Mouse (Mus musculus) limb, embryonic 12.5 days (tissue): ENCODE results near the gene Bdkrb2. TPM values are rescaled to one million over a fixed set of nuclear protein-coding genes. Genes with fewer than 3 reads are reported as not detected.

ENCODE experiments used
- ATAC-seq: fragments of 200-750 bp; cut with Nextera tagmentation; 2 replicates; pipeline ENCODE4 v1.8.0; 2017; ENCODE audit warnings: low read depth, moderate TSS enrichment; ENCODE audit not compliant: insufficient number of reproducible peaks, insufficient read depth, low FRiP score, low TSS enrichment
- H3K27ac ChIP-seq: fragments of 300-500 bp; sonication (generic); 2 replicates; pipeline ENCODE4 v1.5.1; 2016; ENCODE audit warnings: mild to moderate bottlenecking, moderate library complexity
- H3K27me3 ChIP-seq: fragments of 300-500 bp; sonication (generic); 2 replicates; pipeline ENCODE4 v1.6.1; 2016; ENCODE audit warnings: mild to moderate bottlenecking, moderate library complexity
- H3K36me3 ChIP-seq: fragments of 300-500 bp; sonication (generic); 2 replicates; pipeline ENCODE4 v1.6.1; 2016; ENCODE audit warnings: mild to moderate bottlenecking, moderate library complexity
- H3K4me1 ChIP-seq: fragments of 300-500 bp; sonication (generic); replicated peaks from 2 replicates; pipeline ENCODE4 v1.6.1; 2016
- H3K4me2 ChIP-seq: fragments of 300-500 bp; sonication (generic); 2 replicates; pipeline ENCODE4 v1.6.1; 2016; ENCODE audit warnings: mild to moderate bottlenecking, moderate library complexity
- H3K4me3 ChIP-seq: fragments of 300-500 bp; sonication (generic); replicated peaks from 2 replicates; pipeline ENCODE4 v1.5.1; 2016; ENCODE audit warnings: mild to moderate bottlenecking
- H3K9ac ChIP-seq: fragments of 300-500 bp; sonication (generic); replicated peaks from 2 replicates; pipeline ENCODE4 v1.6.1; 2016; ENCODE audit warnings: mild to moderate bottlenecking, moderate library complexity
- H3K9me3 ChIP-seq: fragments of 300-500 bp; sonication (generic); 2 replicates; pipeline ENCODE4 v1.6.1; 2016; ENCODE audit warnings: mild to moderate bottlenecking, moderate library complexity
- WGBS: fragments of 180-500 bp; shearing (Covaris S2); methylation state at CpG from one replicate; pipeline ENCODE4 v1.1.7; 2016; 5-methylcytosine and 5-hydroxymethylcytosine counted together
- polyA plus RNA-seq: library from polyadenylated mRNA; unstranded; fragments of >200 nt; fragmentation: Nextera tagmentation; extraction: Ambion mirVana; gene quantifications from 2 replicates; pipeline ENCODE4 v1.2.1, GENCODE M21; 2016

Gene Bdkrb2
- polyA plus RNA-seq, 1 experiment from 2014 or later, result 1.5 TPM

DNA sequence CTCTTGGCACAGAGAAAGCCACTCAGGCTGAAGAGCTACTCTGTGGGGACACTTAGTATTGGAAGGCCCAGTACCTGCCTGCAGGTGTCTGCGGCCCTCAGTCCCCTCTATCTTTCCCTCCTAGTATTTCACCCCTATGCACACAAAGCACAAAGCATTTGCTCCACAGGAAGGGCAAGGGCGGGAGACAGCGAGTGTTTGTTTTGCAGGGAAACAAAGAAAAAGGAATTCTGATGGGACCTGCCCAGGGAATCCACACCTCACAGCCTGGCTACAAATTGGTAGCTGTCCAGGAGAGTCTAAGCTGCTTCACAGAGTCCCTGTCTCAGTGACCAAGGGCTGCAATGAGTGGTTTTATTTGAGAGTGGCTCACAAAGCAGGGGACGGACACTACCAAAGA, 30.4 kb downstream of the Bdkrb2 start:
- Histone ChIP-seq H3K9me3 (no peaks in the 10 kb centered on the region), H3K4me3 (no peak overlapping the region), H3K27me3 (no peaks in the 10 kb centered on the region), H3K4me1 (no peaks in the 10 kb centered on the region), H3K9ac (no peak overlapping the region), H3K36me3 (no peaks in the 10 kb centered on the region), H3K4me2 (no peak overlapping the region), H3K27ac (no peak overlapping the region)
- 75% methylated on average over 4 of the region's 4 CpGs for WGBS
- ATAC-seq, result no peak

DNA sequence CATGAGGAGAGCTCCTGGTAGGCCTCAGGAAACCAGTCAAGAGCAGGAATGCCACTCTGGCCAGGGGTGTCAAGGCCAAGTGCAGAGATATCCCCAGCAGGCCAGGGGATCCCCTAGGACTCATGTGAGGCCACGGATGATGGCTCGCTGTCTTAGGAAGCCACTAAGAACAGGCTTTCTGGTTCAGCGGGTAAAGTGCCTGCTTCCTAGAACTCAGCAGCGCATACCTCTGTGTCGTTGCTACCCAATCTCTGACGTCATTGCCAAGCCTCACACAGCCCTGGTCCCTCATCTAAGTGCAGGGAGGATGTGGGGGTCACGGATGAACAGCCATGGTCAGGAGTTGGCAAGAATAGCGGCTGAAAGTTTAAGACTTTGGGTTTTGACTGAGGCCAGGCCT, 34.1 kb downstream of the Bdkrb2 start:
- Histone ChIP-seq H3K4me1 (peaks cover 5% of the 10 kb centered on the region; the same call in 1 of the 2 replicates), H3K27ac (no peak overlapping the region), H3K36me3 (no peaks in the 10 kb centered on the region), H3K9me3 (no peaks in the 10 kb centered on the region), H3K4me2 (no peak overlapping the region), H3K9ac (no peak overlapping the region), H3K27me3 (no peaks in the 10 kb centered on the region), H3K4me3 (no peak overlapping the region)
- WGBS, result 88% methylated on average over 8 of the region's 8 CpGs
- ATAC-seq, result no peak

DNA sequence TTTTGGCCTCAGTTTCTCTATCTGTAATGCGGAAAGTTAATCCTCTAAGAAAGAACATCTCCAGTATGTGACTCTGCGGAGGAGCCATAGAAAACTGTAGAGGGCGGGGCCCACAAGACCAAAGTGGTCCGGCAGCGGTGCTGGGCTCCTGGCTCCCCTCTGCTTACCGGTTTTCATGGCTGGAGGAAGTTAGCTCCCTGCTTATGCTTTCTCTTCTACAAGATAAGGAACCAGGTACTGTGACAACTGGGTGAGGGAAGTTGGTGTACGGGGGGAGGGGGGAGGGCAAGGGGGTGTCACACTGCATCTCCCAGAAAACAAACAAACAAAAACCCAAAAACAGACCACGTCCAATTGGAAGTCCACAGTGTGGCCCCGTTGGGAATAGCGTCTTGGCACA, 35.5 kb downstream of the Bdkrb2 start:
- H3K9me3 ChIP-seq, result no peaks in the 10 kb centered on the region
- H3K4me3 ChIP-seq, result no peak overlapping the region
- no peak overlapping the region for H3K9ac ChIP-seq
- no peak for ATAC-seq
- H3K27ac ChIP-seq, result no peak overlapping the region
- H3K4me2 ChIP-seq, result no peak overlapping the region
- H3K4me1 ChIP-seq, result peaks cover 5% of the 10 kb centered on the region; the same call in 1 of the 2 replicates
- no peaks in the 10 kb centered on the region for H3K36me3 ChIP-seq
- H3K27me3 ChIP-seq, result no peaks in the 10 kb centered on the region
- WGBS, result 86% methylated on average over 10 of the region's 10 CpGs

DNA sequence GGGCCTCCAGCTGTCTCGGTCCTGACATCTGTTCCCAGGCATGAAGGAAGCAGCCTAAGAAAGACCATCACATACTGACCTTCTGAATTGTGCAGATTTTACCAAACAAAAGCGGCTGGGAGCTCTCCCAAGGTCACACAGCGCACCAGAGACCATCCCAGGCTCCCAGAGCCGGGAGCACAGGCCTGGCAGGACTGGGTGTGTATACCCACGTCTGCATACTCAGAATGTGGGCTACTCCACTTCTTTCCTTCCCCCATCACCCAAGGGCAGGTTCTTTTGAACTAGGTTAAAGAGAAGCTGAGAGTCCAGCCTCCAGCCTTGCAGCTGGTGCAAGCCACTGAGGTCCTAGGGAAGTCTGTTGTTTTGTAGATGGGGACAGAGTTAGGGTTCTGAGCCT, 36.1 kb downstream of the Bdkrb2 start:
- Histone ChIP-seq H3K4me3 (no peak overlapping the region), H3K9ac (no peak overlapping the region), H3K27me3 (no peaks in the 10 kb centered on the region), H3K4me1 (peaks cover 5% of the 10 kb centered on the region; the same call in 1 of the 2 replicates), H3K4me2 (no peak overlapping the region), H3K36me3 (no peaks in the 10 kb centered on the region), H3K27ac (no peak overlapping the region), H3K9me3 (no peaks in the 10 kb centered on the region)
- WGBS, result 70% methylated on average over 5 of the region's 5 CpGs
- ATAC-seq, result no peak

DNA sequence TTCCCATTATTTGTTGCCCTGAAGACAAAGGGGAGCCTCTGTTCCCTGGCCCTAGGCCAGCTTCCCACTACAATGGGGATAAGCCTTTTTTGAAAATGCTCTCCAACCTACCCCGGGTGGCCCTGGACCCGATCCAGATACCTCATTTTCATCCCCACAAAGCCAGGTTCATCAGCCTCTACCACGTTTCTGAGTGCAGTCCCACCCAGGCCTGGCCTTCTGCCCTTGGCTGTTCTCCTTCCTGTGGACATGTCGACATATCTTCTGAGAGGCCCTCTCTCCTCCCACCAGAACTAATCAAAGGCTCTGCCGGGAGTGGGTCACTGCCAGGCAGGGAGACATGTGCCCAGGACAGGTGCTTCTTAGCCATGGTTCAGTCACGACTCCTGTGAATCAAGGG, 38.6 kb downstream of the Bdkrb2 start:
- H3K4me1 ChIP-seq, result peaks cover 16% of the 10 kb centered on the region
- WGBS, result 78% methylated on average over 6 of the region's 6 CpGs
- no peaks in the 10 kb centered on the region for H3K36me3 ChIP-seq
- no peaks in the 10 kb centered on the region for H3K27me3 ChIP-seq
- no peaks in the 10 kb centered on the region for H3K9me3 ChIP-seq
- no peak overlapping the region for H3K9ac ChIP-seq
- no peak overlapping the region for H3K27ac ChIP-seq
- no peak for ATAC-seq
- H3K4me2 ChIP-seq, result no peak overlapping the region
- no peak overlapping the region for H3K4me3 ChIP-seq

DNA sequence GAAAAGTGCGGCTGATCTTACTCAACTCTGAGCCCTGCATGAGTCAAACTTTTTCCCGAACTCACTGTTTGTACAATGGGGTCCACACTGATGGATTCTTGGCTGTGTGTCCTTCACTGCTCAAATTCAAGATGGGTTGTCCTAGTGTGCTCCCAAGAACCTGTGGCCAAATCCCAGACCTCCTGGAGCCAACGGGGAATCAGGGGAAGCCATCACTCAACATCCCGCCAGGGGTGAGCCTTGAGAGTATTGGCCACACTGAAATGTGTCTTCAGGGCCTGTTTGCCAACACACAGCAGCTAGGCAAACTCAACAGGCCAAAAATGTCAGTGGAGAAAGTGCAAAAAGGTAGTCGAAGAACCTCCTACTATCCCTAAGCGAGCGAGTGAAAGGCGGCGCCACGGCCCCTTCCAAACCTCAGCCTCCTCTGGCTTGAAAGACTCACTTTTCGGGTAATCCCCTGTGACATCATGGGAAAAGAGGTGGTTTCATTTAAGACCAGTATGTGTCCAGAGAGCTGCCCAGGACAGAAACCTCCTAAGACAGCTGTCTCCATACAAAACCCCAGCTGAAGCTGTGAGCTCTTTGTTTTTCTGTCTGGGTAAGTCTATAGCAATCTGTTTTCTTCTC, 39.7 kb downstream of the Bdkrb2 start, which contains the start of gene Bdkrb1:
Bdkrb1 (plus strand) TSS at position 505 of the 630 bp plus-strand sequence.
- no peak within 1 kb of the TSS for H3K27ac ChIP-seq
- peaks cover 16% of the 10 kb centered on the region for H3K4me1 ChIP-seq
- H3K9ac ChIP-seq, result no peak within 1 kb of the TSS
- 91% methylated on average over 11 of the region's 11 CpGs for WGBS
- ATAC-seq, result no peak
- no peaks in the 10 kb centered on the region for H3K27me3 ChIP-seq
- no peak within 1 kb of the TSS for H3K4me2 ChIP-seq
- no peaks in the 10 kb centered on the region for H3K9me3 ChIP-seq
- H3K4me3 ChIP-seq, result no peak within 1 kb of the TSS
- no peaks in the 10 kb centered on the region for H3K36me3 ChIP-seq

DNA sequence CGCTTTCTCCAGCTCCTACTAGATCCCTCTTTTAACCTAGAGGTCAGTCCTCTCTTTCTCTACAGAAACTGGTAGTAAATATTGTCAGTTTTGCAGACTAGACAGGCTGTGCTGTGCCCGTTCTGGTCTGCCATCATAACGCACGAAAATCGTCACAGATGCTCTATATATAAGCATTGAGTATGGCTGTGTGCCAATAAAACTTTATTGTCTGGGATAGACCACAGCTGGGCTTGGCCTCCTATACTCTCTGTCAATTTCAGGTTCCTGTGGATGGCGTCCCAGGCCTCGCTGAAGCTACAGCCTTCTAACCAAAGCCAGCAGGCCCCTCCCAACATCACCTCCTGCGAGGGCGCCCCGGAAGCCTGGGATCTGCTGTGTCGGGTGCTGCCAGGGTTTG, 40.9 kb downstream of the Bdkrb2 start:
- no peak for ATAC-seq
- no peak overlapping the region for H3K27ac ChIP-seq
- H3K4me3 ChIP-seq, result no peak overlapping the region
- H3K4me2 ChIP-seq, result no peak overlapping the region
- no peaks in the 10 kb centered on the region for H3K9me3 ChIP-seq
- H3K9ac ChIP-seq, result no peak overlapping the region
- 78% methylated on average over 11 of the region's 11 CpGs for WGBS
- no peaks in the 10 kb centered on the region for H3K36me3 ChIP-seq
- H3K4me1 ChIP-seq, result peaks cover 16% of the 10 kb centered on the region
- H3K27me3 ChIP-seq, result no peaks in the 10 kb centered on the region

DNA sequence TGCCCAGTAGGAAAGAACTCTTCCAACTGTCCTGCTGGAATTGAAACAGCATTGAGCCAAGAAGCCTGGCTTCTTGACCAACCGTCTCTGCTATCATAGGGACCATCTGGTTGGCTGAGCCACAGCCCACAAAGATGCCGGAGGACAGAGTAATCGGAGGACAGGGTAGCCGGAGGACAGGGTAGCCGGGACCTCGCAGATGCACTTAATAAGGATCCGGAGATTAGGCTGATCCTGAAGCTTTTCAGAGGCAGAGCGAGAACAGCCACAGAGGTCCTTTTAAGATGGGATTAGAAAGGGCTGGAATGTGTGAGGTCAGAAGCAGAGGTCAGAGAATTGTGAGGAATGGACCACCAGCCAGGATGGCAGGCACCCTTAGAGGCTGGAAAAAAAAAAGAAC, 42.2 kb downstream of the Bdkrb2 start:
- no peaks in the 10 kb centered on the region for H3K27me3 ChIP-seq
- no peak overlapping the region for H3K4me2 ChIP-seq
- 29% methylated on average over 8 of the region's 8 CpGs for WGBS
- no peak overlapping the region for H3K4me3 ChIP-seq
- no peaks in the 10 kb centered on the region for H3K36me3 ChIP-seq
- H3K9me3 ChIP-seq, result no peaks in the 10 kb centered on the region
- H3K9ac ChIP-seq, result no peak overlapping the region
- peaks cover 11% of the 10 kb centered on the region for H3K4me1 ChIP-seq
- H3K27ac ChIP-seq, result no peak overlapping the region
- ATAC-seq, result no peak

DNA sequence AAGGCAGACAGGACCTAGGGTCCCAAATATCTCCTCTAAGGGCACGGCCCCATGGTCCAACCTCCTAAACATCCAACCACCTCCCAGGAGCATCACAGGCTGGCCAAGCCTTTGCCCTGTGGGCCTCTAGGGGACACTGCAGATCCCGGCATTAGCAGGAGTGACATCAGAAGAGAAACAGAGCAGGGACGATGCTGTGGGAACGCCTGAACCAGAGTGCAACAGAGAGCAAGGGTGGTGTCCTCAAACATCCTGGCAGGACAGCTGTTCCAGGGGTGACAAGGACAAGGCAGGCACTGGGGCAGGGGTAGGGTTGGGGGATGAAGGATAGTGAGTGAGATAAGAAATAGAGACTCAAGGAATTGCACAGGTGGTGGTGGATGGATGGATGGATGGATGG, 43.9 kb downstream of the Bdkrb2 start:
- Histone ChIP-seq H3K9ac (no peak overlapping the region), H3K4me1 (peaks cover 11% of the 10 kb centered on the region), H3K9me3 (no peaks in the 10 kb centered on the region), H3K27me3 (no peaks in the 10 kb centered on the region), H3K4me3 (no peak overlapping the region), H3K36me3 (no peaks in the 10 kb centered on the region), H3K4me2 (no peak overlapping the region), H3K27ac (no peak overlapping the region)
- no peak for ATAC-seq
- 74% methylated on average over 4 of the region's 4 CpGs for WGBS

DNA sequence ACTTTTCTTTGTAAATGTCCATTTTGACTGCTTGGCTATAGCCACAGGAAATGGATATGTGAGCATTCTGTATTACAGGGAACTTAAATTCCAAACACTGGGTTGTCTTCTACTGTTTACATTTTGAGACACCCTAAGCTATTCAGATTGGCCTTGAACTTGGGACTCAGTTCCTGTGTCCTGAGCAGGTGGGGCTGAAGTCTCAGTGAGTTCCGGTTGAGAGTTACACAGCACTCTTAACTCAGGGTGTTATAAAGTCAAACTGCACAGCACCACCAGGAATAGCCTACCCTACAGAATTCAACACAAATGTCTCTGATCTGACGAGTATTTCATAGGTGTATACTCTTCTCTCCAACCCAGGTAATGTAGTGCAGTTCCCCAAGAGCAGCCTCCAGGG, 48.0 kb downstream of the Bdkrb2 start:
- Histone ChIP-seq H3K9ac (no peak overlapping the region), H3K27ac (no peak overlapping the region), H3K36me3 (peaks cover 14% of the 10 kb centered on the region), H3K4me1 (no peaks in the 10 kb centered on the region), H3K9me3 (no peaks in the 10 kb centered on the region), H3K4me3 (no peak overlapping the region), H3K27me3 (no peaks in the 10 kb centered on the region), H3K4me2 (no peak overlapping the region)
- ATAC-seq, result no peak
- 89% methylated on average over 2 of the region's 2 CpGs for WGBS

DNA sequence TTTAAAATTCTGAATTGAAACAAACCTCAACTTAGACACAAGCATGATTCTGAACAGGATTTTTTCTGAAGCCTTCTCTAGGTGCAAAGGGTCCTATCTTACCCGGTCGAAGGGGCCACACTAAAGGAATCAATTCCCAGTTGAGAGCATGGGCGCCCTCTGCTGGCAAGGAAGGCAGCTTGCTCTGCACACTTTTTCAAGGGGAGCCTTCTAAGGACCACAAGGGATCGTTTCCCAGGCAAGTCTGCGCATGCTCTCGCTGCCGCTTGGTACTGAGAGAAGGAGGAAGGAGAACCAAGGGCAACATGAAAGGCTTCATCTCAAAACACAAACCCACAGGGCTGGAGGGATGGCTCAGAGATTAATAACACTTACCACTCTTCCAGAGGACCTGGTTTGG, 48.7 kb downstream of the Bdkrb2 start:
- no peaks in the 10 kb centered on the region for H3K9me3 ChIP-seq
- 19% methylated on average over 7 of the region's 7 CpGs for WGBS
- no peak overlapping the region for H3K4me3 ChIP-seq
- no peaks in the 10 kb centered on the region for H3K27me3 ChIP-seq
- H3K27ac ChIP-seq, result no peak overlapping the region
- H3K9ac ChIP-seq, result no peak overlapping the region
- peaks cover 21% of the 10 kb centered on the region for H3K36me3 ChIP-seq
- H3K4me1 ChIP-seq, result no peaks in the 10 kb centered on the region
- no peak for ATAC-seq
- H3K4me2 ChIP-seq, result no peak overlapping the region

DNA sequence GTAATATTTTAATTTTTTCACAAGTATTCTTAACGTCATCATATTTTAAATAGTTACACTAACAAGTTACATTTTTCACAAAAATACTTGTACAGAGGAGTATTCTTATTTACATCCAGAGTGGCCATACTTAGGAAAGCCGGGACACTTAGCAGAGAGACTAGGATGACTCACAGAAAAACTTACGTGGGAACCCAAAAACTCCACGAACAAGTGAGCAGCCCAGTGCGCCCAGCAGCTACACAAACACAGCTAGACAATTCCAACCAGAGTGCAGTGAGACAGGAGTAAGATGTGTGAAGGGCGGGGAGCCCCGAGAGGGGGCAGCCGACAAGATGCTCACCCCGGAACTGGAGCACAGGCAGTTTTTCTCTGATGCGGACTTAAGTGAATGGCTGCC, 50.5 kb downstream of the Bdkrb2 start:
- no peak overlapping the region for H3K4me2 ChIP-seq
- H3K9me3 ChIP-seq, result no peaks in the 10 kb centered on the region
- no peak overlapping the region for H3K9ac ChIP-seq
- WGBS, result 91% methylated on average over 10 of the region's 10 CpGs
- H3K27me3 ChIP-seq, result no peaks in the 10 kb centered on the region
- peaks cover 39% of the 10 kb centered on the region for H3K36me3 ChIP-seq
- no peak overlapping the region for H3K4me3 ChIP-seq
- no peak for ATAC-seq
- H3K27ac ChIP-seq, result no peak overlapping the region
- H3K4me1 ChIP-seq, result no peaks in the 10 kb centered on the region
